10 mouse cellular contexts compared by ENCODE assay signal in the genomic region with DNA sequence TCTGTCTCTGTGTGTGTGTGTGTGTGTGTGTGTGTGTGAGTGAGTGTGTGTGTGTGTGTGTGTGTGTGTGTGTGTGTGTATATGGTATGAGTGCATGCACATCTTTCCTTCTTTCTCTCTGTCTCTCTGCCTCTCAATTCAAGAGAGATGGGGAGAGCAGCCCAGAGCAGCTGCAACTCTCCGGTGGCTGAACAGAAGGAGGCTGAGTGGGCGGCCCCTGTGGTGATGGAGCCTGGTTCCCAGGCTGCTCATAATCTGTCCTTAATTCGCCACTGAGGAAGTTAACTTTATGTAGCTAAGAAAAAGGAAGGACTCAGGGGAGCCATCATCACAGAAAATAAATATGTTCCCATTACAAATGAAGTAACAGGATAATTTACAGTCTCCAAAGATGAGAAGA.
A peak's percentile ranks its signal among the peaks of the same experiment; 100 is the strongest.
DNase-seq lines count a peak whose midpoint lies in the region; ATAC-seq lines count a peak whose summit lies in the region.
"Had no signal": no experiment of that assay in that cellular context is flagged by ENCODE, and none has a peak within 500 bp of the region (broad histone marks: within the 10 kb centered on the region; RNA-seq: fewer than 3 reads in every experiment).

No protein-coding gene starts in this region.

- no peaks in the 10 kb centered on the region for H3K4me1 ChIP-seq in neural tube, embryonic 11.5 days (ENCODE audit: control insufficient read depth, insufficient read depth, low read length)
- peaks cover 14% of the 10 kb centered on the region for H3K4me1 ChIP-seq in hindbrain, embryonic 13.5 days (replicated peaks)
- peaks cover 15% of the 10 kb centered on the region for H3K4me1 ChIP-seq in midbrain, embryonic 10.5 days

- no peak overlapping the region for H3K9ac ChIP-seq in neural tube, embryonic 11.5 days (ENCODE audit: low read length)
- no peak overlapping the region for H3K9ac ChIP-seq in hindbrain, embryonic 13.5 days

- ATAC-seq in neural tube, embryonic 11.5 days (ENCODE audit: insufficient read depth, low FRiP score, low TSS enrichment) = peak; percentile 82
- peak; percentile 76; the same call in 1 of the 2 replicates for ATAC-seq in hindbrain, embryonic 13.5 days (ENCODE audit: low FRiP score)

- no peak overlapping the region for H3K27ac ChIP-seq in neural tube, embryonic 11.5 days (ENCODE audit: low read depth, low read length)
- H3K27ac ChIP-seq in hindbrain, embryonic 13.5 days = no peak overlapping the region
- H3K27ac ChIP-seq in midbrain, embryonic 10.5 days (replicated peaks) = peak overlapping the region; percentile 70
- H3K27ac ChIP-seq: macrophage had no signal

- WGBS in neural tube, embryonic 11.5 days = 31% methylated on average over 3 of the region's 3 CpGs
- 19% methylated on average over 3 of the region's 3 CpGs for WGBS in hindbrain, embryonic 13.5 days
- WGBS in midbrain, embryonic 10.5 days = 19% methylated on average over 3 of the region's 3 CpGs

- no peaks in the 10 kb centered on the region for H3K36me3 ChIP-seq in neural tube, embryonic 11.5 days (ENCODE audit: control insufficient read depth, insufficient read depth, low read length)
- no peaks in the 10 kb centered on the region for H3K36me3 ChIP-seq in hindbrain, embryonic 13.5 days
- H3K36me3 ChIP-seq in midbrain, embryonic 10.5 days = no peaks in the 10 kb centered on the region

- H3K4me2 ChIP-seq in neural tube, embryonic 11.5 days (ENCODE audit: low read depth) = no peak overlapping the region
- H3K4me2 ChIP-seq in hindbrain, embryonic 13.5 days = no peak overlapping the region

- no peaks in the 10 kb centered on the region for H3K9me3 ChIP-seq in neural tube, embryonic 11.5 days (ENCODE audit: control insufficient read depth, low read length)
- H3K9me3 ChIP-seq in hindbrain, embryonic 13.5 days = no peaks in the 10 kb centered on the region
- H3K9me3 ChIP-seq in midbrain, embryonic 10.5 days (replicated peaks) = no peaks in the 10 kb centered on the region

- no peaks in the 10 kb centered on the region for H3K27me3 ChIP-seq in neural tube, embryonic 11.5 days (ENCODE audit: control insufficient read depth, insufficient read depth, low read length)
- no peaks in the 10 kb centered on the region for H3K27me3 ChIP-seq in hindbrain, embryonic 13.5 days
- no peaks in the 10 kb centered on the region for H3K27me3 ChIP-seq in midbrain, embryonic 10.5 days (ENCODE audit: low read depth, poor library complexity, severe bottlenecking)

- peak; percentile 19 for DNase-seq in neural tube, embryonic 11.5 days (ENCODE audit: low spot score)
- no peak for DNase-seq in neural tube, embryonic 10.5 days (ENCODE audit: extremely low spot score, low spot score)
- DNase-seq in midbrain, embryonic 10.5 days (ENCODE audit: low spot score) = peak; percentile 22
- no peak for DNase-seq in T-cell, adult 2 months (ENCODE audit: low spot score)
- DNase-seq in heart, adult 18-20 months = no peak
- DNase-seq in adrenal gland, postnatal 14 days = no peak
- DNase-seq in lung, postnatal 4 days = no peak
- DNase-seq: adrenal gland, postnatal 25 days had no signal

- H3K4me3 ChIP-seq in neural tube, embryonic 11.5 days (ENCODE audit: low read depth, low read length) = no peak overlapping the region
- H3K4me3 ChIP-seq in hindbrain, embryonic 13.5 days = no peak overlapping the region
- H3K4me3 ChIP-seq in midbrain, embryonic 10.5 days = no peak overlapping the region

Comparison
In these comparisons a context has a peak if more than half of its experiments do, and no peak if none do; other contexts are left out.
1. DNase-seq: peak in neural tube, embryonic 11.5 days (single experiment) and midbrain, embryonic 10.5 days (single experiment); none in neural tube, embryonic 10.5 days (single experiment), T-cell, adult 2 months (single experiment), heart, adult 18-20 months (0 of 2), adrenal gland, postnatal 14 days (single experiment) and lung, postnatal 4 days (0 of 2).